Mouse (Mus musculus) limb, embryonic 14.5 days (tissue): ENCODE measurements at regions not wholly inside any gene's neighbourhood (a gene's known extent, or its start where the extent isn't known, plus 50 kb on each side); places are given as distances from the start of the nearest gene placed in this dataset.
A peak's percentile ranks its signal among the peaks of the same experiment; 100 is the strongest.

Experiments used
- ATAC-seq: fragments of 200-750 bp; cut with Nextera tagmentation; 2 replicates; pipeline ENCODE4 v1.8.0; 2017; ENCODE audit warnings: low read depth, moderate number of reproducible peaks, moderate TSS enrichment; ENCODE audit not compliant: low FRiP score
- DNase-seq: peaks from one replicate; pipeline ENCODE4 v3.0.0-alpha.2; 2015; ENCODE audit warnings: low spot score
- H3K27ac ChIP-seq: fragments of 300-500 bp; sonication (generic); replicated peaks from 2 replicates; pipeline ENCODE4 v1.5.1; 2014; ENCODE audit warnings: low read depth, mild to moderate bottlenecking, low read length, moderate library complexity, mixed read lengths
- H3K27me3 ChIP-seq: fragments of 300-500 bp; sonication (generic); 2 replicates; pipeline ENCODE4 v1.6.1; 2014; ENCODE audit warnings: low read length, mixed read lengths; ENCODE audit not compliant: control insufficient read depth, insufficient read depth
- H3K36me3 ChIP-seq: fragments of 300-500 bp; sonication (generic); 2 replicates; pipeline ENCODE4 v1.6.1; 2014; ENCODE audit warnings: mild to moderate bottlenecking, low read length, moderate library complexity, mixed read lengths; ENCODE audit not compliant: control insufficient read depth, insufficient read depth
- H3K4me1 ChIP-seq: fragments of 300-500 bp; sonication (generic); 2 replicates; pipeline ENCODE4 v1.6.1; 2014; ENCODE audit warnings: antibody characterized with exemption, low read length, mixed read lengths; ENCODE audit not compliant: control insufficient read depth, insufficient read depth
- H3K4me2 ChIP-seq: fragments of 300-500 bp; sonication (generic); replicated peaks from 2 replicates; pipeline ENCODE4 v1.6.1; 2014; ENCODE audit warnings: low read depth, mild to moderate bottlenecking, low read length, moderate library complexity; ENCODE audit not compliant: severe bottlenecking
- H3K4me3 ChIP-seq: fragments of 300-500 bp; sonication (generic); replicated peaks from 2 replicates; pipeline ENCODE4 v1.5.1; 2014; ENCODE audit warnings: low read length
- H3K9ac ChIP-seq: fragments of 300-500 bp; sonication (generic); 2 replicates; pipeline ENCODE4 v1.6.1; 2014; ENCODE audit warnings: mild to moderate bottlenecking, low read depth, low read length, moderate library complexity; ENCODE audit not compliant: severe bottlenecking
- H3K9me3 ChIP-seq: fragments of 300-500 bp; sonication (generic); 2 replicates; pipeline ENCODE4 v1.6.1; 2016; ENCODE audit warnings: low read length; ENCODE audit not compliant: control insufficient read depth
- POLR2A ChIP-seq: fragments of 200-500 bp; IDR thresholded peaks from 2 replicates; pipeline ENCODE4 v1.8.0; 2012; ENCODE audit warnings: inconsistent platforms, mild to moderate bottlenecking, moderate library complexity, borderline replicate concordance; ENCODE audit not compliant: insufficient read depth, insufficient read length; ENCODE audit errors: extremely low read depth
- WGBS: fragments of 180-500 bp; shearing (Covaris S2); extraction: QIAGEN DNeasy Blood & Tissue Kit; methylation state at CpG from one replicate; pipeline ENCODE4 v1.1.7; 2014; 5-methylcytosine and 5-hydroxymethylcytosine counted together

DNA sequence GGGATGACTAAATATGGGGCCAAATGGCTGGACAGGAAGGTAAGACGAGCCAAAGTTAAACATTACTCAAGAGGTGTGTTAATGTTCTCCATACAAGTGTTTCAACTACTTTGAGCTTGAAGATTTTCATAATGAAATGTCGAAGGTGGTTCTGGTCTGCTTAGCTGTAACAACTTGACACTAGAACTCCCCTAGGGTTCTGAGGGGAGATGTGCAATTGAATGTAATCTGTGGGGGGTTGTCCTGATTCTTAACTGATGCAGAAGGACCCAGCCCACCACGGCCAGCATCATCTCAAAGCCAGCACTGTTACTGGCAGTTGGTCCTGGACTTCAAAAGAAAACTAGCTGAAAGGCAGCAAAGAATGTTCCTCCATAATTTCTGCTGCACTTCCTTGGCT lies 55.3 kb downstream of the Gpr88 start:
- no peak overlapping the region for H3K4me2 ChIP-seq
- no peak overlapping the region for H3K4me3 ChIP-seq
- H3K36me3 ChIP-seq = no peaks in the 10 kb centered on the region
- WGBS = 26% methylated on average over 3 of the region's 3 CpGs
- H3K4me1 ChIP-seq = peaks cover 3% of the 10 kb centered on the region; the same call in 1 of the 2 replicates
- ATAC-seq (no peak), DNase-seq (no peak)
- TF ChIP-seq POLR2A = no peak
- no peak overlapping the region for H3K9ac ChIP-seq
- H3K27ac ChIP-seq = no peak overlapping the region
- H3K27me3 ChIP-seq = no peaks in the 10 kb centered on the region
- no peaks in the 10 kb centered on the region for H3K9me3 ChIP-seq

DNA sequence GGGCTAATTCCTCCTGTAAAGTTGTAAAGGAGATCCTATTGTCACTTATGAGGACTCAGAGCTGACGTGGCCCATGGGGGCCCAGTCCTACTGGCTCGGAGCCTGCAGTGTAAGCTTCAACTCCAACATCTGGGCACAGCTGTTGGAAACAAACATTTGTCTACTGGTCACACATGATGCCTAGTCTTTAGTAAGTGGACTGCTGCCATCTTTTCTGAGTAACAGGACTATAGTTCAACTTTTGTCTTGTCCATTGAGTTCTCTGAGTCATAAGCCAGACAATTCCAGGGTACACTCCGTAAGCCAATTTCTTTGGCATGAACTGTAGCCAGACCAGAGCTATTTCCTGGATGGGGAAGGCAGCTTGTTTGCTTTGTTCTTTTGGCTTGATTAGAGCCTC lies 58.6 kb downstream of the Gpr88 start:
- no peak for ATAC-seq
- peaks cover 3% of the 10 kb centered on the region; the same call in 1 of the 2 replicates for H3K4me1 ChIP-seq
- no peak for TF ChIP-seq POLR2A

DNA sequence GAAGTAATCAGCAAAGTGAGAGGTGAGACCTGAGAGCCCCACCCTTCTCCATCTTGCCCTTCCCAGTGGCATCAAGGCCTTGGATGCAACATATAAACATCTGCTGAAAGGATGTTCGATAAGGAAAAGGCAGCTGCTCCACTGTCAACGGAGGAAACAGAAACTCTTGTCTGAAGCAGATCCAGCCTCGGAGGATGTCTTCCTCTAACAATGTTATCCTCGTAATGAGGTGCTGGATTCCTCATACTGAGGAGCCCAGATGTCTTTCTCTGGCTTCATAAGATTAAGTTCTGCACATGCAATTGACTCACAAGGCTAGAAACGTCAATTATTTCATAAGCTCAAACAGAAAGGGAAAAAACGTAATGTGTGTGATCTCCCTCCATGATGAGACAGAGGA lies 61.8 kb upstream of the Vcam1 start:
- Histone ChIP-seq H3K4me3 (no peak overlapping the region), H3K36me3 (no peaks in the 10 kb centered on the region), H3K27me3 (no peaks in the 10 kb centered on the region), H3K4me2 (no peak overlapping the region), H3K4me1 (no peaks in the 10 kb centered on the region), H3K9ac (no peak overlapping the region), H3K9me3 (no peaks in the 10 kb centered on the region), H3K27ac (no peak overlapping the region)
- no peak for TF ChIP-seq POLR2A
- 76% methylated on average over 6 of the region's 6 CpGs for WGBS
- no peak for ATAC-seq
- no peak for DNase-seq

More for the DNA sequence above, 58.6 kb downstream of the Gpr88 start:
- 68% methylated on average over 3 of the region's 3 CpGs for WGBS
- Histone ChIP-seq H3K27ac (no peak overlapping the region), H3K4me2 (no peak overlapping the region), H3K9me3 (no peaks in the 10 kb centered on the region), H3K27me3 (no peaks in the 10 kb centered on the region), H3K36me3 (no peaks in the 10 kb centered on the region), H3K4me3 (no peak overlapping the region), H3K9ac (no peak overlapping the region)
- DNase-seq = no peak

DNA sequence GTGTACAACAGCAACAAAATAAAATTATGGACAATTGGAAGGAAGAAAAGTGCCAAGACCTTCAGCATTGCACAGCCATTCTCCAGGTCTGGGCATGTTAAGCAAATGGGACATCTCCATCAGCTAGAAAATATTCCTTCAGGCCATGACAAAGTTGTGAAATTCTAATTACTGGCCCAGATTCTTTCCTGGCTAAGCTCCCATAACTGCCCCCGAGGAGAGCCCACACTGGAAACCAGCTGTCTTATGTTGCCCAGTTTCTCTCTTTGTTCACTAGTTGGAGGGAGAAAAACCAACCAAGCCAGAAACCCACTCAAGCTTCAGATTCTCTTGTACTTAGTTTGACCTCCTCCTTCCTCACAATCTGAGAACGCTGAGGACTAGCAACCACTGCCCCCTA lies 61.2 kb upstream of the Vcam1 start:
- H3K36me3 ChIP-seq = no peaks in the 10 kb centered on the region
- no peak overlapping the region for H3K4me3 ChIP-seq
- whole genome bisulfite sequencing = 35% methylated on average over 2 of the region's 2 CpGs
- H3K4me2 ChIP-seq = no peak overlapping the region
- TF ChIP-seq POLR2A = no peak
- H3K27me3 ChIP-seq = no peaks in the 10 kb centered on the region
- DNase-seq (peak; percentile 34), ATAC-seq (no peak)
- H3K27ac ChIP-seq = no peak overlapping the region
- H3K9ac ChIP-seq = no peak overlapping the region
- no peaks in the 10 kb centered on the region for H3K4me1 ChIP-seq
- no peaks in the 10 kb centered on the region for H3K9me3 ChIP-seq

DNA sequence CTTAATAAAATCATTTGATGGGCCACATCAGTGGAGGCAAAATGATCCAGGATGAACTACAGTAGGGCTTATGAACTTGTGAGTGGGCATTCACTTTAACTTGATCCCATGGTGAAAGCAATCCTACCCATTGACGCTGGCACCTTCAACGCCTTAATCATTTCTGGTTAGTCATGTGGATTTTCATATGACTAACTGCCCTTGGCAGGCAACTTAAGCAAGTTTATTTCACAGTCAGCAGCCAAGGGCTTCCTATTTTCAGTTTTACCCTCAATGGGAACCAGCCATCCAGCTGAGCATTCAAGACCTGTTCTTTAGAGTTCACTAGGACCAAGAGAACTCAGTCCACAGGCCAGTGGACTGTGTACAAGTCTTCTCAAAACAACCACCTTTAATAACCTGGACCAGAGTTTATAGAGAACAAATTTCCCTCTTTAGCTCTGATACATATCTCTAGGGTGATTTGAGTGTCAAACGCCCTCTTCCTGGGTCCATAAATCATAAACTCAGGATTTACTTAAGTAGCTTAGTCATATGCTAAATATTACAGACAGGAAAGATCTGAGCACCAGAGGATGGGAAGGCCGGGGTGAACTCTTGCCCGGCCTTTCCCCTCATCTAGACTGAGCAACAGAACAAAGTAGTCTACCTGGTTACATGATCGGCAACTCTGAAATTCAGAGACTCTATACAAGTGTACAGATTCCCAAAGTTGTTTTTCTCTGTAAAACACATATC lies 60.0 kb upstream of the Vcam1 start:
- 84% methylated on average over 6 of the region's 6 CpGs for WGBS
- H3K27me3 ChIP-seq = no peaks in the 10 kb centered on the region
- no peaks in the 10 kb centered on the region for H3K9me3 ChIP-seq
- H3K4me1 ChIP-seq = no peaks in the 10 kb centered on the region
- H3K27ac ChIP-seq = no peak overlapping the region
- DNase-seq = no peak
- no peak for ATAC-seq
- H3K36me3 ChIP-seq = no peaks in the 10 kb centered on the region
- TF ChIP-seq POLR2A = no peak
- no peak overlapping the region for H3K4me3 ChIP-seq
- H3K4me2 ChIP-seq = no peak overlapping the region
- no peak overlapping the region for H3K9ac ChIP-seq

DNA sequence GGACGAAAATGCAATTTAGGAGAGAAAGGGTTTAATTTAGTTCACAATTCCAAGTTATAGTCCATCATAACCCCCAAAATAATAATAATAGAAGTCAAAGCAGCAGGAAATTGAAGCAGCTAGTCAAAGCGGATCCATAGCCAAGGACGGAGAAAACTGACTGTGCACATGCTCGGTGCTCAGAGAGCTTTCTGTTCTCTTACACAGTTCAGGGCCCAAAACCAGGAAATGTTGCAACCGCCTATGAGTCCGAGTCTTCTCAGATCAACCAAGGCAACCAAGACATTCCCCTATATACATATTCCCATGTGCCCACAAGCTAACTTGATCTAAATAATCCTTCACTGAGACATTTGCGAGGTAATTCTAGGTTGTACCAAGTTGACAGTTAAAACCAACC lies 55.7 kb upstream of the Vcam1 start:
- Histone ChIP-seq H3K4me1 (no peaks in the 10 kb centered on the region), H3K36me3 (no peaks in the 10 kb centered on the region), H3K4me2 (no peak overlapping the region), H3K27ac (no peak overlapping the region), H3K9ac (no peak overlapping the region), H3K4me3 (no peak overlapping the region), H3K27me3 (no peaks in the 10 kb centered on the region), H3K9me3 (no peaks in the 10 kb centered on the region)
- DNase-seq (no peak), ATAC-seq (no peak)
- WGBS = 90% methylated on average over 7 of the region's 7 CpGs
- no peak for TF ChIP-seq POLR2A
